Mouse (Mus musculus): ENCODE results near the gene Plk3. TPM values are rescaled to one million over a fixed set of nuclear protein-coding genes. Genes with fewer than 3 reads are reported as not detected.
A peak's percentile ranks its signal among the peaks of the same experiment; 100 is the strongest.

The Plk3 gene
- polyA plus RNA-seq, 1 experiment from 2014 or later: 3.2 TPM

DNA sequence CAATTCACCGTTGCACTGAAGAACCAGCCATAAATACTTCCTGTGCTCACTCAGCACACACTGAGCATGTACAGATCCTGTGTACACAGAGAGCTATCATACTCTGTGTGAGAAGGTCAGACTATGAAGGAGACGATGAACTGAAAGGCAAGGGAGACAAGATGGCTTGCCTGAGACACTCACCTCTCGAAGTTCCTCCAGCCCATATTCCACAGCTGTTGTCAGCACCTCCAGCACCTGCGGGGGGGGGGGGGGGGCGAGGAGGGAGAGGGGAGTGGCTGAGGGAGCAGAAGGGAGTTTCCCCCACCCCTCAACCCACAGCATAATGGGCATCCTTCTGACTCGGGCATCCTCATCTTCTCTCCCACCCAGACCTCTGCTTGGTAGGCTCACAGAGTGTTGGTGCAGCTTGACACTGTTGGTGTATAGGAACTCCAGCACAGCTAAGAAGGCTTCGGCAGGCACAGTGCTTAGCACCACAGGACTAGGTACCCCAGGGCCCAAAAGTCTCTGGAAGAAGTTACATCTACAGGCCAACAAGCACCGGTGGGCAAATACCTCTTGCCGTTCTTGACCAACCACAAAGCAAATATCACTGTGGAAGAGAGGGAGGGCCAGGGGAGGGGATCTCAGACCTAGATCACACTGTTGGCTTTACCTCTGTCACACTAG lies 10.1 kb downstream of the Plk3 start:
- Histone ChIP-seq H3K4me3 (ENCODE audit: low read length) (no peak overlapping the region), H3K4me1 (replicated peaks; ENCODE audit: control insufficient read depth, insufficient read depth, low read length) (peaks cover 34% of the 10 kb centered on the region), H3K36me3 (ENCODE audit: control insufficient read depth, insufficient read depth, low read length) (no peaks in the 10 kb centered on the region), H3K9me3 (ENCODE audit: control insufficient read depth, low read length) (no peaks in the 10 kb centered on the region), H3K27me3 (ENCODE audit: control insufficient read depth, insufficient read depth, low read depth, low read length) (no peaks in the 10 kb centered on the region), H3K4me2 (ENCODE audit: low read depth, low read length) (no peak overlapping the region), H3K9ac (ENCODE audit: low read length) (no peak overlapping the region), H3K27ac (ENCODE audit: low read length) (no peak overlapping the region)
- ATAC-seq (ENCODE audit: low read depth): no peak
- WGBS: 61% methylated on average over 7 of the region's 9 CpGs

DNA sequence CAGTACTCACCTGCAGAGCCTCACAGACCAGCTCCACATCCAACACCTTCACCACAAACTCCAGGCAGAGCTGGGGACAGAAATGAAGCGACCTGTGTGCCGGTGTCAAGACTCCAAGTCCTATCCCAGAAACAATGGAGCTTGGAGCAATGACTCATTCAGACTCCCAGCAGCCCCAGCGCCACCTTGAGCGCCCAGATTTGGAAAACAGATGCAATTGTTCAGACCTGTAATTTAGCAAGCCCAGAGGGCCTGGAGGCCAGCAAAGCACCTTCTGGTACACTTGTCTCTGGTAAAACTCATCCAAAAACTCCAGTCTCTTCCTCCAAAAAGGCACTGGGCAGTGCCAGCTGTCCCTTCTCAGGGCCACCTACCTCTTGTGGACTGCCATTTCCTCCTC lies 11.6 kb downstream of the Plk3 start:
- no peak for ATAC-seq (ENCODE audit: low read depth)
- H3K36me3 ChIP-seq (ENCODE audit: control insufficient read depth, insufficient read depth, low read length): no peaks in the 10 kb centered on the region
- H3K27ac ChIP-seq (ENCODE audit: low read length): no peak overlapping the region
- no peak overlapping the region for H3K4me2 ChIP-seq (ENCODE audit: low read depth, low read length)
- WGBS: 74% methylated on average over 4 of the region's 4 CpGs
- no peak overlapping the region for H3K4me3 ChIP-seq (ENCODE audit: low read length)
- H3K4me1 ChIP-seq (replicated peaks; ENCODE audit: control insufficient read depth, insufficient read depth, low read length): peaks cover 34% of the 10 kb centered on the region
- no peaks in the 10 kb centered on the region for H3K27me3 ChIP-seq (ENCODE audit: control insufficient read depth, insufficient read depth, low read depth, low read length)
- no peaks in the 10 kb centered on the region for H3K9me3 ChIP-seq (ENCODE audit: control insufficient read depth, low read length)
- no peak overlapping the region for H3K9ac ChIP-seq (ENCODE audit: low read length)

DNA sequence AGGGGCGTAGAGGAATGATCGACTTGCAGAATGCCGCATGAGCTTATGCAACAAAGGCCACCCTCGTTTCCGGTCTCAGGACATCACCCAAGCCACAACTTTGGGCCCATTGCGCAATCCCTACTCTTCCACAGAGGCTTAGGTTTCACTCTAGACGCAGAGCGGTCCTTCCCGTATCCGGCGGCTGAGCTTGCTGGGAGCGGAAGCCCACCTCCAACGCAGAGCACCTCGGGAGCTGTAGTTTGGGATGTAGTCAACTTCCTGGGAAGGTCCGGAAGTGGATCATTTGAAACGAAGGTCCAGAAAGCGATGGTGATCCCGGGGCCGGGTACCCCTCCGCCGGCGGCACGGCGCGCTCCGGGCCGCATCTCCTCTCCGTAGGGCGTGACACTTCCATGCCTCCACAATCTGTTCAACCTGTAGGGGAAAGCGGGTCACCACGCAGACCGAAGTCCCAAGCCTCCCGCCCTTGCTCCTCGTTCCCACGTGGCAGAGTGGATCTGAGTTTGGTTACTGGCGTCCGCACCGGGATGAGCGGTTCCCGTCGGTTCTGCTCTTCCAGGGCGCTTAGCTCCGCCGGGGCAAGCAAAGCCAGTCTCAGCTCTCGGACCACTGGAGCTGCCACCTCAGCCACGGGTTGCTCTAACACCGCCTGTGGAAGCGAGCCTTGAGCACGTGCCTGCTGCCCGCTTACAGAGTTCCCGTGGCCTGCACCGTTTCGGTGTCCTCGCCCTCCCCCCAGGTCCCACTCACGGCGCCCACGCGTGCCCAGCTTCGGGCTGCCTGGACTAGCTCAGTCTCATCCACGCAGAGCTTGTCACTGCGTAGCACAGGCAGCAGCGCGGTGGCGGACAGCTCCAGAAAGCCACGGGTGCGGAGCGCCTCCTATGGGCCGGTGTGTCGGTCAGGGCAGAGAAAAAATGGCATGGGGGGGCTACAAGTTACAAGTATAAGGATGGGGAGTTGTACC lies 13.0 kb downstream of the Plk3 start:
- WGBS: under 1% methylated on average over 69 of the region's 69 CpGs
- peaks cover 28% of the 10 kb centered on the region for H3K4me1 ChIP-seq (replicated peaks; ENCODE audit: control insufficient read depth, insufficient read depth, low read length)
- peak; percentile 96 for ATAC-seq (ENCODE audit: low read depth)
- peak overlapping the region; percentile 81 for H3K9ac ChIP-seq (ENCODE audit: low read length)
- H3K27ac ChIP-seq (ENCODE audit: low read length): peak overlapping the region; percentile 95
- peak overlapping the region; percentile 83 for H3K4me3 ChIP-seq (ENCODE audit: low read length)
- peak overlapping the region; percentile 85 for H3K4me2 ChIP-seq (ENCODE audit: low read depth, low read length)
- H3K36me3 ChIP-seq (ENCODE audit: control insufficient read depth, insufficient read depth, low read length): no peaks in the 10 kb centered on the region
- H3K9me3 ChIP-seq (ENCODE audit: control insufficient read depth, low read length): no peaks in the 10 kb centered on the region
- no peaks in the 10 kb centered on the region for H3K27me3 ChIP-seq (ENCODE audit: control insufficient read depth, insufficient read depth, low read depth, low read length)

- H3K36me3 ChIP-seq (ENCODE audit: control insufficient read depth, insufficient read depth, low read length): no peaks in the 10 kb centered on the region
- H3K4me2 ChIP-seq (ENCODE audit: low read depth, low read length): peak overlapping the region; percentile 85
- H3K4me1 ChIP-seq (replicated peaks; ENCODE audit: control insufficient read depth, insufficient read depth, low read length): peaks cover 21% of the 10 kb centered on the region
- 3% methylated on average over 10 of the region's 10 CpGs for WGBS
- H3K9me3 ChIP-seq (ENCODE audit: control insufficient read depth, low read length): no peaks in the 10 kb centered on the region
- peak overlapping the region; percentile 83 for H3K4me3 ChIP-seq (ENCODE audit: low read length)
- no peaks in the 10 kb centered on the region for H3K27me3 ChIP-seq (ENCODE audit: control insufficient read depth, insufficient read depth, low read depth, low read length)
- no peak; the same call in 1 of the 2 replicates for ATAC-seq (ENCODE audit: low read depth)
- peak overlapping the region; percentile 95 for H3K27ac ChIP-seq (ENCODE audit: low read length)
- H3K9ac ChIP-seq (ENCODE audit: low read length): peak overlapping the region; percentile 77
Observed at GRCm38 (mm10) chr4:117120052-117120444, 13.7 kb downstream of the Plk3 start.

DNA sequence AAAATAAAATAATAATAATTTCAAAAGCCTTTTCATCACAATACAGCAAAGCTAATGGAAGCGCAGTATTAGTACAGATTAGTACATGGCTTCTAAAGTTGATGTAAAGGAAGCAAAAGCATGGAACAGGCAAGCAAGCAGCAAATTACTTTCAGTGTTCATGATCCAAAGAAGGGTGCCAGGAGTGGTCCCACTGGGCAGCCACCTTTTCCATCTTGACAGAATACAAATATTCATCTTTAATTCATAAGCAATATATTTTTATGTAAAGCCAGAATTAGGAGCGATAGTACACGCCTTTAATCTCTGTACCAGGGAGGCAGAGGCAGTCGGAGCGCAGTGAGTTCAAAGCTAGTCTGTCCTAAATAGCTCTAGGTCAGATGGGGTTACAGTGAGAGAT lies 14.1 kb downstream of the Plk3 start:
- ATAC-seq (ENCODE audit: low read depth): no peak
- peak overlapping the region; percentile 83 for H3K4me3 ChIP-seq (ENCODE audit: low read length)
- H3K4me1 ChIP-seq (replicated peaks; ENCODE audit: control insufficient read depth, insufficient read depth, low read length): peaks cover 17% of the 10 kb centered on the region
- peak overlapping the region; percentile 95 for H3K27ac ChIP-seq (ENCODE audit: low read length)
- H3K36me3 ChIP-seq (ENCODE audit: control insufficient read depth, insufficient read depth, low read length): no peaks in the 10 kb centered on the region
- H3K27me3 ChIP-seq (ENCODE audit: control insufficient read depth, insufficient read depth, low read depth, low read length): no peaks in the 10 kb centered on the region
- WGBS: 68% methylated on average over 5 of the region's 5 CpGs
- no peaks in the 10 kb centered on the region for H3K9me3 ChIP-seq (ENCODE audit: control insufficient read depth, low read length)
- H3K9ac ChIP-seq (ENCODE audit: low read length): peak overlapping the region; percentile 77
- peak overlapping the region; percentile 85 for H3K4me2 ChIP-seq (ENCODE audit: low read depth, low read length)

GRCm38 (mm10) chr4:117117931-117118330 lies 15.8 kb downstream of the Plk3 start:
- H3K4me3 ChIP-seq (ENCODE audit: low read length): no peak overlapping the region
- ATAC-seq (ENCODE audit: low read depth): no peak
- no peak overlapping the region for H3K4me2 ChIP-seq (ENCODE audit: low read depth, low read length)
- WGBS: 92% methylated on average over 7 of the region's 7 CpGs
- peaks cover 9% of the 10 kb centered on the region; the same call in 1 of the 2 replicates for H3K4me1 ChIP-seq (replicated peaks; ENCODE audit: control insufficient read depth, insufficient read depth, low read length)
- H3K9ac ChIP-seq (ENCODE audit: low read length): no peak overlapping the region
- 0 out of 2 replicates have a peak, but pooled peaks cover 2% of the 10 kb centered on the region for H3K36me3 ChIP-seq (ENCODE audit: control insufficient read depth, insufficient read depth, low read length)
- no peak overlapping the region for H3K27ac ChIP-seq (ENCODE audit: low read length)
- no peaks in the 10 kb centered on the region for H3K27me3 ChIP-seq (ENCODE audit: control insufficient read depth, insufficient read depth, low read depth, low read length)
- no peaks in the 10 kb centered on the region for H3K9me3 ChIP-seq (ENCODE audit: control insufficient read depth, low read length)

DNA sequence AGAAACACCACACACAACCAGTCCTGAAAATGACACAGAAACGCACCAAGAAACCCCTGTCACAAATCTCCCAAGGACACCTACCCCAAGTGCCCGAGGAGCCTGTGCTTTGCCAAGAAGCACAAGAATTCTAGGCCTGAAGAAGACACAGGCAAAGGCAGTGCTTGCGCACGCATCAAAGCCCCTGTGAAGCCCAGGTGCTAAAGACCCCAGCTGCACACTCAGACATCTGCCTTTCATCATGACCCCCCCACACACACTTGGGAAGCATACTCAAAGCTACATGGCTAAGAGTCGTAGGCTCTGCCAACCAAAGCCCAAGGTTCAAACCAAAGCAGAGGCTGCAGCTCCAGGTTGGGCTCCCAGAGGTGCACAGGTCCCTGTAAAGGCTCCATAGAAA lies 18.2 kb downstream of the Plk3 start:
- H3K4me2 ChIP-seq (ENCODE audit: low read depth, low read length): no peak overlapping the region
- H3K4me1 ChIP-seq (replicated peaks; ENCODE audit: control insufficient read depth, insufficient read depth, low read length): peaks cover 6% of the 10 kb centered on the region; the same call in 1 of the 2 replicates
- H3K9me3 ChIP-seq (ENCODE audit: control insufficient read depth, low read length): no peaks in the 10 kb centered on the region
- no peak overlapping the region for H3K9ac ChIP-seq (ENCODE audit: low read length)
- no peak overlapping the region for H3K27ac ChIP-seq (ENCODE audit: low read length)
- H3K27me3 ChIP-seq (ENCODE audit: control insufficient read depth, insufficient read depth, low read depth, low read length): no peaks in the 10 kb centered on the region
- H3K4me3 ChIP-seq (ENCODE audit: low read length): no peak overlapping the region
- WGBS: 82% methylated on average over 5 of the region's 5 CpGs
- H3K36me3 ChIP-seq (ENCODE audit: control insufficient read depth, insufficient read depth, low read length): 0 out of 2 replicates have a peak, but pooled peaks cover 4% of the 10 kb centered on the region
- ATAC-seq (ENCODE audit: low read depth): no peak

DNA sequence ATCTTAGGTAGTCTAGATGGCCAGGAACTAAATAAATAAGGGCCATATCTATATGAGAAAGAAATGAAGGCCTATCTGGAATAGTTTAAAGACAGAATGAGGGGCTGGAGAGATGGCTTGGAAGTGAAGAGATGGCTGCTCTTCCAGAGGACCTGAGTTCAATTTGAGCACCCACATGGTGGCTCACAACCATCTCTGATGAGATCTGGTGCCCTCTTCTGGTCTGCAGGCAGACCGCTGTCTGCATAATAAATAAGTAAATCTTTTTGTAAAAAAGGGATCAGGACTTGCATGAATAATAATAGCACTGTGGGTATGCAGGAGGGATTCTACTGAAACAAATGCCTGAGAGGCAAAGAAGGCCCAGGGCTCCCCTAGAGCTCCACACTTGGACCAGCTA lies 20.5 kb downstream of the Plk3 start:
- Histone ChIP-seq H3K4me3 (ENCODE audit: low read length) (no peak overlapping the region), H3K9me3 (ENCODE audit: control insufficient read depth, low read length) (no peaks in the 10 kb centered on the region), H3K27me3 (ENCODE audit: control insufficient read depth, insufficient read depth, low read depth, low read length) (no peaks in the 10 kb centered on the region), H3K4me2 (ENCODE audit: low read depth, low read length) (no peak overlapping the region), H3K27ac (ENCODE audit: low read length) (no peak overlapping the region), H3K9ac (ENCODE audit: low read length) (no peak overlapping the region), H3K36me3 (ENCODE audit: control insufficient read depth, insufficient read depth, low read length) (peaks cover 12% of the 10 kb centered on the region; the same call in 1 of the 2 replicates), H3K4me1 (replicated peaks; ENCODE audit: control insufficient read depth, insufficient read depth, low read length) (no peaks in the 10 kb centered on the region)
- ATAC-seq (ENCODE audit: low read depth): no peak
- 84% methylated on average over 1 of the region's 1 CpGs for WGBS

DNA sequence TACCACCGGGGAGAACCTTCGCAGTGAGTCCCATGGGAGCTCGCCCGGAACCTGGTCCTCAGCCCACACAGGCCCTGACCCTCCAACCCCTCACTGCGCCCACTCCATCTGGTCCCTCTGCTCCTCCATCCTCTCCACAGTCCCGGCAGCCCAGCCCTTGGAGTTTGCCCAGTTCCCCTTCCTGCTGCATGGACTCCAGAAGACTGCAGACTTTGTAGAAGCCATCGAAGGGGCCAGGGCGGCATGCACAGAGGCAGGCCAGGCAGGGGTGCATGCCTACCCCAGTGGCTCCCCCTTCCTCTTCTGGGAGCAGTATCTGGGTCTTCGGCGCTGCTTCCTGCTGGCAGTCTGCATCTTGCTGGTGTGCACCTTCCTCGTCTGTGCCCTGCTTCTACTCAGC lies 22.8 kb downstream of the Plk3 start:
- 95% methylated on average over 11 of the region's 11 CpGs for WGBS
- Histone ChIP-seq H3K36me3 (ENCODE audit: control insufficient read depth, insufficient read depth, low read length) (peaks cover 12% of the 10 kb centered on the region; the same call in 1 of the 2 replicates), H3K4me3 (ENCODE audit: low read length) (no peak overlapping the region), H3K4me2 (ENCODE audit: low read depth, low read length) (no peak overlapping the region), H3K9me3 (ENCODE audit: control insufficient read depth, low read length) (no peaks in the 10 kb centered on the region), H3K27ac (ENCODE audit: low read length) (no peak overlapping the region), H3K27me3 (ENCODE audit: control insufficient read depth, insufficient read depth, low read depth, low read length) (no peaks in the 10 kb centered on the region), H3K4me1 (replicated peaks; ENCODE audit: control insufficient read depth, insufficient read depth, low read length) (no peaks in the 10 kb centered on the region), H3K9ac (ENCODE audit: low read length) (no peak overlapping the region)
- ATAC-seq (ENCODE audit: low read depth): no peak

All from lung, embryonic 16.5 days (tissue).